Mouse (Mus musculus) MEL (cell line): ENCODE results near the gene Cyb5b. TPM values are rescaled to one million over a fixed set of nuclear protein-coding genes. Genes with fewer than 3 reads are reported as not detected.

Experiments used
- DNase-seq: peaks from one replicate; pipeline ENCODE4 v3.0.0; 2011; ENCODE audit warnings: low read depth, low spot score
- H3K27ac ChIP-seq: 2 replicates; pipeline ENCODE4 v1.5.1; 2012; ENCODE audit warnings: low read depth, mild to moderate bottlenecking, control low read depth, low read length, moderate library complexity; ENCODE audit not compliant: control insufficient read depth
- H3K27me3 ChIP-seq, 2 experiments: fragments of 150-350 bp in 1 of 2; sonication (generic) in 1 of 2; 2 replicates each; pipeline ENCODE4 v1.6.1; 2012; ENCODE audit warnings: low read length in 2 of 2, mild to moderate bottlenecking in 2 of 2, improper control_type of control experiment in 1 of 2, moderate library complexity in 1 of 2; ENCODE audit not compliant: insufficient read depth in 2 of 2, control insufficient read depth in 1 of 2
- H3K36me3 ChIP-seq, 2 experiments: 2 replicates each; pipeline ENCODE4 v1.6.1; 2012 to 2014; ENCODE audit warnings: low read length in 2 of 2, improper control_type of control experiment in 1 of 2, inconsistent platforms in 1 of 2, mild to moderate bottlenecking in 1 of 2; ENCODE audit not compliant: insufficient read depth in 2 of 2, control insufficient read depth in 1 of 2
- H3K4me1 ChIP-seq, 2 experiments: fragments of 150-350 bp in 1 of 2; sonication (generic) in 1 of 2; 2 replicates each; pipeline ENCODE4 v1.6.1; 2012; ENCODE audit warnings: low read length in 2 of 2, improper control_type of control experiment in 1 of 2, mild to moderate bottlenecking in 1 of 2; ENCODE audit not compliant: insufficient read depth in 2 of 2, control insufficient read depth in 1 of 2
- H3K4me3 ChIP-seq, 2 experiments: fragments of 150-350 bp in 1 of 2; sonication (generic) in 1 of 2; 2 replicates each; pipeline ENCODE4 v1.5.1; 2012; ENCODE audit warnings: low read depth in 2 of 2, low read length in 2 of 2, mild to moderate bottlenecking in 2 of 2, moderate library complexity in 2 of 2, control low read depth in 1 of 2, improper control_type of control experiment in 1 of 2; ENCODE audit not compliant: control insufficient read depth in 1 of 2, insufficient read depth in 1 of 2
- H3K79me2 ChIP-seq: 2 replicates; pipeline ENCODE4 v1.6.1; 2012; ENCODE audit warnings: mild to moderate bottlenecking, low read length, moderate library complexity; ENCODE audit not compliant: control insufficient read depth, poor library complexity, insufficient read depth
- H3K9ac ChIP-seq: 2 replicates; pipeline ENCODE4 v1.6.1; 2012; ENCODE audit warnings: low read depth, mild to moderate bottlenecking, control low read depth, low read length, moderate library complexity; ENCODE audit not compliant: control insufficient read depth, poor library complexity, severe bottlenecking
- H3K9me3 ChIP-seq: fragments of 150-350 bp; sonication (generic); replicated peaks from 2 replicates; pipeline ENCODE4 v1.6.1; 2012; ENCODE audit warnings: mild to moderate bottlenecking, low read length, improper control_type of control experiment, moderate library complexity; ENCODE audit not compliant: insufficient read depth
- CHD1 ChIP-seq: IDR thresholded peaks from 2 replicates; pipeline ENCODE4 v1.6.1; 2012; ENCODE audit warnings: low read depth, mild to moderate bottlenecking, inconsistent platforms, low read length, improper control_type of control experiment
- CHD2 ChIP-seq: IDR thresholded peaks from 2 replicates; pipeline ENCODE4 v1.6.1; 2011; ENCODE audit warnings: low read length, improper control_type of control experiment
- CTCF ChIP-seq, 3 experiments: IDR thresholded peaks in 2 of 3; conservative IDR thresholded peaks in 1 of 3; 2 replicates each; pipeline ENCODE4 v1.5.1; 2011 to 2012; ENCODE audit warnings: low read length in 3 of 3, low read depth in 2 of 3, mild to moderate bottlenecking in 2 of 3, improper control_type of control experiment in 1 of 3, inconsistent platforms in 1 of 3, mixed read lengths in 1 of 3, moderate library complexity in 1 of 3; ENCODE audit not compliant: control insufficient read depth in 1 of 3, insufficient read depth in 1 of 3, poor library complexity in 1 of 3, severe bottlenecking in 1 of 3
- ELF1 ChIP-seq: IDR thresholded peaks from 2 replicates; pipeline ENCODE4 v1.6.1; 2014; ENCODE audit warnings: low read depth, mild to moderate bottlenecking, inconsistent platforms, low read length, improper control_type of control experiment, moderate library complexity
- ETS1 ChIP-seq: IDR thresholded peaks from 2 replicates; pipeline ENCODE4 v1.6.1; 2012; ENCODE audit warnings: low read depth, mild to moderate bottlenecking, inconsistent platforms, low read length, improper control_type of control experiment, moderate library complexity
- JUND ChIP-seq: IDR thresholded peaks from 2 replicates; pipeline ENCODE4 v1.6.1; 2011; ENCODE audit warnings: low read depth, mild to moderate bottlenecking, improper control_type of control experiment, low read length
- KAT2A ChIP-seq: conservative IDR thresholded peaks from 2 replicates; pipeline ENCODE4 v1.6.1; 2012; ENCODE audit warnings: low read depth, low read length, improper control_type of control experiment, inconsistent platforms
- MAX ChIP-seq: IDR thresholded peaks from 2 replicates; pipeline ENCODE4 v1.6.1; 2011; ENCODE audit warnings: low read length, improper control_type of control experiment
- MAZ ChIP-seq: IDR thresholded peaks from 2 replicates; pipeline ENCODE4 v1.6.1; 2012; ENCODE audit warnings: low read depth, mild to moderate bottlenecking, inconsistent platforms, low read length, improper control_type of control experiment
- MEF2A ChIP-seq: IDR thresholded peaks from 2 replicates; pipeline ENCODE4 v1.6.1; 2014; ENCODE audit warnings: low read depth, mild to moderate bottlenecking, inconsistent platforms, low read length, improper control_type of control experiment; ENCODE audit not compliant: poor library complexity, insufficient replicate concordance, severe bottlenecking; ENCODE audit errors: extremely low read depth
- MXI1 ChIP-seq: IDR thresholded peaks from 2 replicates; pipeline ENCODE4 v1.6.1; 2011; ENCODE audit warnings: mild to moderate bottlenecking, low read depth, low read length, improper control_type of control experiment
- MYC ChIP-seq: IDR thresholded peaks from 2 replicates; pipeline ENCODE4 v1.6.1; 2011; ENCODE audit warnings: low read depth, mild to moderate bottlenecking, low read length, improper control_type of control experiment, moderate library complexity
- NELFE ChIP-seq: IDR thresholded peaks from 2 replicates; pipeline ENCODE4 v1.6.1; 2011; ENCODE audit warnings: low read depth, low read length, improper control_type of control experiment
- NRF1 ChIP-seq: IDR thresholded peaks from 2 replicates; pipeline ENCODE4 v1.6.1; 2014; ENCODE audit warnings: low read depth, mild to moderate bottlenecking, inconsistent platforms, low read length, improper control_type of control experiment, moderate library complexity; ENCODE audit not compliant: poor library complexity, insufficient read depth, severe bottlenecking
- POLR2AphosphoS5 ChIP-seq: IDR thresholded peaks from 2 replicates; pipeline ENCODE4 v1.6.1; 2012; ENCODE audit warnings: low read depth, borderline replicate concordance, mild to moderate bottlenecking, inconsistent platforms, low read length, moderate library complexity, mixed read lengths
- RAD21 ChIP-seq: IDR thresholded peaks from 2 replicates; pipeline ENCODE4 v1.6.1; 2011; ENCODE audit warnings: mild to moderate bottlenecking, low read depth, low read length, improper control_type of control experiment
- SIN3A ChIP-seq: IDR thresholded peaks from 2 replicates; pipeline ENCODE4 v1.6.1; 2012; ENCODE audit warnings: low read length, improper control_type of control experiment, inconsistent platforms
- TAL1 ChIP-seq: IDR thresholded peaks from 2 replicates; pipeline ENCODE4 v1.6.1; 2012; ENCODE audit warnings: mild to moderate bottlenecking, inconsistent platforms, low read length, moderate library complexity, mixed read lengths
- TBP ChIP-seq: IDR thresholded peaks from 2 replicates; pipeline ENCODE4 v1.8.0; 2011; ENCODE audit warnings: low read depth, low read length, improper control_type of control experiment
- USF1 ChIP-seq: IDR thresholded peaks from 2 replicates; pipeline ENCODE4 v1.6.1; 2014; ENCODE audit warnings: low read depth, mild to moderate bottlenecking, inconsistent platforms, low read length, improper control_type of control experiment, moderate library complexity
- USF2 ChIP-seq, 2 experiments: IDR thresholded peaks; 2 replicates each; pipeline ENCODE4 v1.6.1; 2011 to 2012; ENCODE audit warnings: improper control_type of control experiment in 2 of 2, low read length in 2 of 2, borderline replicate concordance in 1 of 2, inconsistent platforms in 1 of 2, low read depth in 1 of 2, mild to moderate bottlenecking in 1 of 2; ENCODE audit not compliant: insufficient read depth in 1 of 2
- ZMIZ1 ChIP-seq: IDR thresholded peaks from 2 replicates; pipeline ENCODE4 v1.6.1; 2012; ENCODE audit warnings: low read depth, mild to moderate bottlenecking, inconsistent platforms, low read length, improper control_type of control experiment, moderate library complexity
- ZNF384 ChIP-seq: IDR thresholded peaks from 2 replicates; pipeline ENCODE4 v1.6.1; 2012; ENCODE audit warnings: low read depth, mild to moderate bottlenecking, inconsistent platforms, low read length, improper control_type of control experiment
- polyA plus RNA-seq, 2 experiments: library from polyadenylated mRNA; stranded (reverse) in 1 of 2; unstranded in 1 of 2; fragments of >175 nt in 1 of 2; fragments of >200 nt in 1 of 2; gene quantifications; 2 replicates each; pipeline versions ENCODE4 v1.2.1 to v1.2.4; 2012; ENCODE audit warnings: low replicate concordance in 2 of 2, low read depth in 1 of 2; ENCODE audit not compliant: insufficient read length in 2 of 2, insufficient read depth in 1 of 2, missing spikeins in 1 of 2
- total RNA-seq: library from RNA; depleted of rRNA; stranded (reverse); fragments of 300-350 nt; gene quantifications from 2 replicates; pipeline ENCODE4 v1.2.3, GENCODE M21; 2012

Gene Cyb5b
- total and polyA plus RNA-seq, 3 experiments = 67.9 to 79.1 (median 69.4) TPM

- no peak for TF ChIP-seq MEF2A
- TF ChIP-seq MXI1 = no peak
- TF ChIP-seq RAD21 = no peak
Measured at GRCm38 (mm10) chr8:107111340-107112105, 38.9 kb upstream of the Cyb5b start (continued).

- H3K27me3 ChIP-seq = no peaks in the 10 kb centered on the region
- H3K36me3 ChIP-seq = peaks cover 0 to 30% of the 10 kb centered on the region in 2 experiments; a peak in 2 of 4 replicates
- H3K4me3 ChIP-seq = no peak overlapping the region
- no peak for DNase-seq
- H3K4me1 ChIP-seq = peaks cover 0 to 18% of the 10 kb centered on the region in 2 experiments; a peak in 2 of 4 replicates
- no peaks in the 10 kb centered on the region for H3K9me3 ChIP-seq
- H3K27ac ChIP-seq = no peak overlapping the region
- H3K79me2 ChIP-seq = no peaks in the 10 kb centered on the region
- no peak overlapping the region for H3K9ac ChIP-seq
- TF ChIP-seq MAZ (no peak), CHD1 (no peak), MEF2A (no peak), ZNF384 (peak; percentile 62), POLR2AphosphoS5 (no peak), CTCF (IDR thresholded peaks at IDR 0.05 in 2 of 3, conservative IDR thresholded peaks at IDR 0.05 in 1 of 3; ENCODE audit: control insufficient read depth in 1 of 3, insufficient read depth in 1 of 3, low read depth in 2 of 3, low read length in 3 of 3, poor library complexity in 1 of 3, severe bottlenecking in 1 of 3) (no peak), MYC (no peak)
Measured at GRCm38 (mm10) chr8:107113209-107113608, 37.2 kb upstream of the Cyb5b start.

DNA sequence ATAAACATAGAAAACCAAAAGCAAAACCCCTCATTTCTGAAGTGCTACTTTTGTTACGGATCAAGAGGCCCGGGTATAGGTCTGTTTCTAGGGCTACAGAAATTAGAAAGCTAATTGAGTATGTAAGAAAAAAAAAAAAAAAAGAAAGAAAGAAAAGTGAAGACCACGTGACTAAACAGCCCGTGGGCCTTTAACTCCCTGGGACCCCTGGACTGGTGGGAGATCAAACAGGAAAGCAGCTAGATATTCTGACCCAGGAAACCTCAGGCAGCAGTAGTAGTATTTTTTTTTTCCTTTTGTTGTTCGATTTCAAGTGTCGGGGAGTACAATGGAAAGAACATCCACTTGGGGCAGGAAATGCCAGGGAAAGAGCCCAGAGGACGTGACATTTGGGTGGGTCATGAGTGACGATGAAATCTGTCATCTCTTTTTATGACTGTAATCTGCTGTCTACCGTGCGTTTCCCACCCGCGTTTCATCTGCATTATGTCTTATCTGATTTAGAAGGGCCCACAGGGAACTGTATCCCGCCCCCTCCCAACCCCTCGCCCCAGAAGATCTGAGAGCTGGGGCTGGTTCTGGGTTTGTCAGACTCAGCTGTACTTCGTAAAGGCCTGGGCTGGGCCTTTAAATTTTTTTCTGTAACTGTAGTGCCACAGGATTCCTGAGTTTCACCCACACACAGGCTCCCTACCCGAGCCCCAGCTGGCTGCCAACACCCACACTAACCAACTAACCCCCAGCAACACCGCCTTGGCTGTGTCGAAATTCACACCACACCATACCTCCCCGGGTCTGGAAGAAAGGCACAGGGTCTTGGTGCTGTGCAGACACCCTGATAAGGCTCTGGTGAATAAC, 36.1 kb upstream of the Cyb5b start:
- peaks cover 0 to 30% of the 10 kb centered on the region in 2 experiments; a peak in 2 of 4 replicates for H3K36me3 ChIP-seq
- peak overlapping the region; percentile 69 for H3K9ac ChIP-seq
- H3K79me2 ChIP-seq = no peaks in the 10 kb centered on the region
- peaks cover 0 to 16% of the 10 kb centered on the region in 2 experiments; a peak in 2 of 4 replicates for H3K4me1 ChIP-seq
- peak overlapping the region; percentile 46 for H3K27ac ChIP-seq
- H3K27me3 ChIP-seq = no peaks in the 10 kb centered on the region
- peak overlapping the region; percentile 27 to 69 for H3K4me3 ChIP-seq
- H3K9me3 ChIP-seq = no peaks in the 10 kb centered on the region
- DNase-seq = peak; percentile 83
- TF ChIP-seq CHD2 (no peak), MYC (peak; percentile 39; the same call in 1 of the 2 replicates), USF1 (peak; percentile 87), ZMIZ1 (no peak), ELF1 (no peak), JUND (no peak), MAZ (no peak), NELFE (no peak), MAX (peak; percentile 68; the same call in 1 of the 2 replicates), KAT2A (no peak), RAD21 (no peak), NRF1 (no peak), USF2 (IDR thresholded peaks at IDR 0.05; ENCODE audit: borderline replicate concordance in 1 of 2, insufficient read depth in 1 of 2, low read depth in 1 of 2, low read length in 2 of 2) (peak in 1 of 2 experiments; percentile 52; a peak in 1 of 4 replicates), SIN3A (peak; percentile 53; the same call in 1 of the 2 replicates), TBP (0 out of 2 replicates have a peak, but pooled peaks have one; percentile 41), TAL1 (peak; percentile 40), CTCF (IDR thresholded peaks at IDR 0.05 in 2 of 3, conservative IDR thresholded peaks at IDR 0.05 in 1 of 3; ENCODE audit: control insufficient read depth in 1 of 3, insufficient read depth in 1 of 3, low read depth in 2 of 3, low read length in 3 of 3, poor library complexity in 1 of 3, severe bottlenecking in 1 of 3) (no peak), POLR2AphosphoS5 (no peak), ETS1 (no peak; the same call in 1 of the 2 replicates)
